ENCODE assay signal across 13 mouse cellular contexts in genomic region chr12:58296980-58297379, GRCm38 (mm10). TPM values are rescaled to one million over a fixed set of nuclear protein-coding genes. Genes with fewer than 3 reads are reported as not detected.
DNase-seq lines count a peak whose midpoint lies in the region; ATAC-seq and TF ChIP-seq lines count a peak whose summit lies in the region.
"Had no signal": no experiment of that assay in that cellular context is flagged by ENCODE, and none has a peak within 500 bp of the region (broad histone marks: within the 10 kb centered on the region; RNA-seq: fewer than 3 reads in every experiment).

No protein-coding gene starts in this region.

- intact Hi-C loops in heart, postnatal 25 days (cut with DNase I) = no loop called here

- no peak overlapping the region for H3K4me2 ChIP-seq in heart, embryonic 14.5 days (ENCODE audit: low read length)
- H3K4me2 ChIP-seq in lung, embryonic 14.5 days = no peak overlapping the region
- H3K4me2 ChIP-seq in hindbrain, embryonic 16.5 days (ENCODE audit: low read length) = no peak overlapping the region
- no peak overlapping the region for H3K4me2 ChIP-seq in midbrain, postnatal 0 days (ENCODE audit: low read depth, low read length, poor library complexity, severe bottlenecking)
- H3K4me2 ChIP-seq: limb, embryonic 13.5 days had no signal

- 57% methylated on average over 6 of the region's 6 CpGs for WGBS in heart, embryonic 14.5 days
- 58% methylated on average over 6 of the region's 6 CpGs for WGBS in lung, embryonic 14.5 days
- 87% methylated on average over 6 of the region's 6 CpGs for whole genome bisulfite sequencing in hindbrain, embryonic 16.5 days
- WGBS in midbrain, postnatal 0 days = 81% methylated on average over 6 of the region's 6 CpGs

- H3K4me3 ChIP-seq in heart, embryonic 14.5 days (ENCODE audit: control insufficient read depth in 1 of 2, insufficient read depth in 1 of 2, low read depth in 1 of 2, low read length in 2 of 2) = no peak overlapping the region
- no peak overlapping the region for H3K4me3 ChIP-seq in lung, embryonic 14.5 days (ENCODE audit: low read depth, low read length)
- no peak overlapping the region for H3K4me3 ChIP-seq in hindbrain, embryonic 16.5 days (ENCODE audit: low read length)
- H3K4me3 ChIP-seq in midbrain, postnatal 0 days (ENCODE audit: low read depth, low read length) = no peak overlapping the region
- H3K4me3 ChIP-seq: left cerebral cortex, adult 2 months; limb, embryonic 13.5 days had no signal

- DNase-seq in adrenal gland, postnatal 14 days = peak; percentile 4
- no peak for DNase-seq in adrenal gland, postnatal 25 days
- DNase-seq in heart, postnatal 25 days (ENCODE audit: low spot score) = no peak
- peak; percentile 13 for DNase-seq in brain, embryonic 14.5 days (ENCODE audit: low read depth)
- DNase-seq in lung, embryonic 14.5 days = peak; percentile 37
- no peak for DNase-seq in midbrain, postnatal 0 days (ENCODE audit: low spot score)
- DNase-seq: cerebellum, adult 18-20 months; right cerebral cortex, postnatal 25 days; thymus, postnatal 36 days had no signal

- H3K9me3 ChIP-seq in heart, embryonic 14.5 days (ENCODE audit: control insufficient read depth, low read length) = no peaks in the 10 kb centered on the region
- H3K9me3 ChIP-seq in lung, embryonic 14.5 days (ENCODE audit: low read depth, low read length) = no peaks in the 10 kb centered on the region
- H3K9me3 ChIP-seq in hindbrain, embryonic 16.5 days (ENCODE audit: control insufficient read depth, low read length) = no peaks in the 10 kb centered on the region
- no peaks in the 10 kb centered on the region for H3K9me3 ChIP-seq in midbrain, postnatal 0 days (ENCODE audit: low read length)
- H3K9me3 ChIP-seq: limb, embryonic 13.5 days had no signal

- no peak overlapping the region for H3K9ac ChIP-seq in heart, embryonic 14.5 days (ENCODE audit: low read length)
- H3K9ac ChIP-seq in lung, embryonic 14.5 days = no peak overlapping the region
- H3K9ac ChIP-seq in hindbrain, embryonic 16.5 days (ENCODE audit: low read depth, low read length) = no peak overlapping the region
- H3K9ac ChIP-seq in midbrain, postnatal 0 days (replicated peaks; ENCODE audit: low read length, poor library complexity, severe bottlenecking) = no peak overlapping the region
- H3K9ac ChIP-seq: limb, embryonic 13.5 days had no signal

- peak overlapping the region; percentile 53 to 56; a peak in 3 of 4 replicates for H3K27ac ChIP-seq in heart, embryonic 14.5 days (replicated peaks in 1 of 2; ENCODE audit: control insufficient read depth in 1 of 2, insufficient read depth in 1 of 2, low read depth in 2 of 2, low read length in 2 of 2)
- 0 out of 2 replicates have a peak overlapping the region, but pooled peaks have one; percentile 36 for H3K27ac ChIP-seq in lung, embryonic 14.5 days (ENCODE audit: low read depth)
- no peak overlapping the region for H3K27ac ChIP-seq in hindbrain, embryonic 16.5 days (ENCODE audit: low read depth, low read length)
- H3K27ac ChIP-seq in midbrain, postnatal 0 days (ENCODE audit: low read depth, low read length) = no peak overlapping the region
- H3K27ac ChIP-seq: left cerebral cortex, adult 2 months; limb, embryonic 13.5 days had no signal

- no peak for TF ChIP-seq CTCF in brain, embryonic 14.5 days (IDR thresholded peaks at IDR 0.05; ENCODE audit: borderline replicate concordance, extremely low read depth, insufficient read depth, insufficient read length)
- TF ChIP-seq CTCF in lung, embryonic 14.5 days (IDR thresholded peaks at IDR 0.05; ENCODE audit: low read depth) = no peak
- TF ChIP-seq CTCF in midbrain, postnatal 0 days (IDR thresholded peaks at IDR 0.05) = no peak

- TF ChIP-seq POLR2A in brain, embryonic 14.5 days (IDR thresholded peaks at IDR 0.05; ENCODE audit: borderline replicate concordance, extremely low read depth, insufficient read depth, insufficient read length, poor library complexity, severe bottlenecking) = no peak

- H3K4me1 ChIP-seq in heart, embryonic 14.5 days (ENCODE audit: control insufficient read depth in 2 of 2, insufficient read depth in 2 of 2, low read length in 2 of 2) = no peaks in the 10 kb centered on the region
- H3K4me1 ChIP-seq in lung, embryonic 14.5 days (ENCODE audit: insufficient read depth) = no peaks in the 10 kb centered on the region
- no peaks in the 10 kb centered on the region for H3K4me1 ChIP-seq in hindbrain, embryonic 16.5 days (ENCODE audit: control insufficient read depth, insufficient read depth, low read depth, low read length)
- H3K4me1 ChIP-seq in midbrain, postnatal 0 days (ENCODE audit: insufficient read depth, low read length) = no peaks in the 10 kb centered on the region
- H3K4me1 ChIP-seq: limb, embryonic 13.5 days had no signal

- H3K27me3 ChIP-seq in heart, embryonic 14.5 days (ENCODE audit: control insufficient read depth, insufficient read depth, low read length) = no peaks in the 10 kb centered on the region
- H3K27me3 ChIP-seq in lung, embryonic 14.5 days (ENCODE audit: insufficient read depth, low read length) = no peaks in the 10 kb centered on the region
- no peaks in the 10 kb centered on the region for H3K27me3 ChIP-seq in hindbrain, embryonic 16.5 days (replicated peaks; ENCODE audit: control insufficient read depth, insufficient read depth, low read length)
- H3K27me3 ChIP-seq in midbrain, postnatal 0 days (ENCODE audit: insufficient read depth, low read length) = no peaks in the 10 kb centered on the region
- H3K27me3 ChIP-seq: limb, embryonic 13.5 days had no signal

- ATAC-seq in heart, embryonic 14.5 days (ENCODE audit: insufficient number of reproducible peaks, insufficient read depth, low FRiP score, low read depth) = no peak
- no peak for ATAC-seq in lung, embryonic 14.5 days (ENCODE audit: insufficient read depth)
- ATAC-seq in hindbrain, embryonic 16.5 days = no peak
- no peak for ATAC-seq in midbrain, postnatal 0 days (ENCODE audit: low FRiP score)

- H3K36me3 ChIP-seq in heart, embryonic 14.5 days (ENCODE audit: control insufficient read depth, insufficient read depth, low read length) = no peaks in the 10 kb centered on the region
- H3K36me3 ChIP-seq in lung, embryonic 14.5 days (ENCODE audit: insufficient read depth) = no peaks in the 10 kb centered on the region
- H3K36me3 ChIP-seq in hindbrain, embryonic 16.5 days (ENCODE audit: control insufficient read depth, insufficient read depth, low read length) = no peaks in the 10 kb centered on the region
- H3K36me3 ChIP-seq in midbrain, postnatal 0 days (ENCODE audit: insufficient read depth, low read length) = no peaks in the 10 kb centered on the region
- H3K36me3 ChIP-seq: limb, embryonic 13.5 days had no signal

RNA-seq across cellular contexts. Expression of gene Clec14a, which starts 27.9 kb away (rescaled TPM):
- total RNA-seq in adrenal gland, postnatal 14 days (2021) = 15.1 and 20.0 TPM in 2 replicates
- total RNA-seq in adrenal gland, postnatal 25 days (2021) = 7.8 and 10.0 TPM in 2 replicates
- 21.6 and 22.5 TPM in 2 replicates for polyA plus RNA-seq in heart, embryonic 14.5 days (2014; fragmentation: Nextera tagmentation; extraction: Ambion mirVana)
- 10 to 100 TPM; 15.2 to 20.2 TPM for total RNA-seq in heart, postnatal 25 days (2021)
- polyA plus RNA-seq in brain, embryonic 14.5 days (2012; rRNA removed) = 3.3 and 5.3 TPM in 2 replicates
- polyA plus RNA-seq in lung, embryonic 14.5 days (2014; fragmentation: Nextera tagmentation; extraction: Ambion mirVana) = 27.0 and 27.3 TPM in 2 replicates
- 6.8 and 8.3 TPM in 2 replicates for polyA plus RNA-seq in hindbrain, embryonic 16.5 days (2015; fragmentation: Nextera tagmentation; extraction: Ambion mirVana)
- 6.0 and 8.7 TPM in 2 replicates for total RNA-seq in midbrain, postnatal 0 days (2014; rRNA removed)
- polyA plus RNA-seq in midbrain, postnatal 0 days (2015; fragmentation: Nextera tagmentation; extraction: Ambion mirVana) = 6.5 TPM in 2 replicates

Comparison
In these comparisons a context has a peak if more than half of its experiments do, and no peak if none do; other contexts are left out.
1. DNase-seq: peak in adrenal gland, postnatal 14 days (single experiment), brain, embryonic 14.5 days (single experiment) and lung, embryonic 14.5 days (single experiment); none in adrenal gland, postnatal 25 days (single experiment), heart, postnatal 25 days (single experiment) and midbrain, postnatal 0 days (single experiment).
2. H3K27ac ChIP-seq: peak in heart, embryonic 14.5 days (2 of 2) and lung, embryonic 14.5 days (single experiment); none in hindbrain, embryonic 16.5 days (single experiment) and midbrain, postnatal 0 days (single experiment).